Mouse (Mus musculus): ENCODE measurements at regions not wholly inside any gene's neighbourhood (a gene's known extent, or its start where the extent isn't known, plus 50 kb on each side); places are given as distances from the start of the nearest gene placed in this dataset.

DNA sequence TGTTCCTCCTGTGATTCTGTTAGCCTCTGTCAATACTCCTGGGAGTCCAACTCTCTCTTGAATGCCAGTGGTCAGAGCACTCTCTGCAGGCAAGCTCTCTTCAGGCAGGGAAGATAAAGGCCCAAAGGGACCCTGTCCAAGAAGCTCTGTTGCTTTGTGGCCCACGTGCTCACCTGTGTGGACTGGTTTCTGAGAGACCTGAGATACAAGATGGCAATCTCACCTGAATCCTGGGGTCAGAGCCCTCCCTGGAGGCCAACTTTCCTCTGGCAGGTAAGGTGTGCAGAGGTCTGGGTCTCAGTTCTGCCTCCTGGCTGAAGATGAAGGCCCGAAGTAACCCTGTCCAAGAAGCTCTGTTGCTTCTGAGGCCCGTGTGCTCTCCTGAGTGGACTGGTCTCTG, 83.6 kb upstream of the Adcy1 start:
- TF ChIP-seq GATA1 (IDR thresholded peaks at IDR 0.05; ENCODE audit: borderline replicate concordance, low read length) = no peak
- TF ChIP-seq FLI1 (IDR thresholded peaks at IDR 0.05; ENCODE audit: low read length) = no peak

Data from megakaryocyte, embryonic 14.5 days (primary cell).